Mouse (Mus musculus): ENCODE measurements around the gene Sema4d. TPM values are rescaled to one million over a fixed set of nuclear protein-coding genes. Genes with fewer than 3 reads are reported as not detected.
A peak's percentile ranks its signal among the peaks of the same experiment; 100 is the strongest.

The Sema4d gene
- polyA plus RNA-seq, 1 experiment from 2014 or later, result 13.0 TPM

- Histone ChIP-seq H3K27ac (replicated peaks) (no peak overlapping the region), H3K9me3 (no peaks in the 10 kb centered on the region), H3K27me3 (replicated peaks) (peaks cover 1% of the 10 kb centered on the region; the same call in 1 of the 2 replicates), H3K4me3 (no peak overlapping the region), H3K36me3 (no peaks in the 10 kb centered on the region), H3K4me1 (peaks cover 28% of the 10 kb centered on the region), H3K4me2 (no peak overlapping the region), H3K9ac (no peak overlapping the region)
- ATAC-seq (ENCODE audit: extremely low read depth, insufficient number of reproducible peaks, low FRiP score, low TSS enrichment), result no peak
- WGBS, result 56% methylated on average over 2 of the region's 2 CpGs
Measured at GRCm38 (mm10) chr13:51833611-51834010, 40.1 kb upstream of the Sema4d start.

DNA sequence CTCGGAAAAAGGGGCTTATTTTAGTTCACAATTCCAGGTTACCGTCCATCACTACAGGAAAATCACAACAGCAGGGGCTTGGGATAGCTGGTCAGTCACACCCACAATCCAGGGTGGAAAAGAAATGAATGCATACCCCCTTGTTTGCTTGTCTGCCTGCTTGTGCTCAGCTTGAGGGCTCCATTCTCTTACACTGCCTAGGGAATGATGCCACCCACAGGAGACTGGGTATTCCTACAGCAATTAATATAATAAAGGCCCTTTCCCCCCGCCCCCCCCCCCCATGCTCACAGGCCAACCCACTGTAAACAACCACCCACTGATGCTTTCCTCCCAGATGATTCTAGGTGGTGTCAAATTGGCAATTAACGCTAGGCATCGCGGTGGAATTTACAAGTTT lies 38.9 kb upstream of the Sema4d start:
- 86% methylated on average over 6 of the region's 6 CpGs for WGBS
- no peaks in the 10 kb centered on the region for H3K36me3 ChIP-seq
- H3K9ac ChIP-seq, result no peak overlapping the region
- H3K27ac ChIP-seq (replicated peaks), result no peak overlapping the region
- no peak for ATAC-seq (ENCODE audit: extremely low read depth, insufficient number of reproducible peaks, low FRiP score, low TSS enrichment)
- peaks cover 28% of the 10 kb centered on the region for H3K4me1 ChIP-seq
- H3K4me3 ChIP-seq, result no peak overlapping the region
- H3K27me3 ChIP-seq (replicated peaks), result no peaks in the 10 kb centered on the region
- no peaks in the 10 kb centered on the region for H3K9me3 ChIP-seq
- H3K4me2 ChIP-seq, result no peak overlapping the region

- Histone ChIP-seq H3K4me3 (no peak overlapping the region), H3K27ac (replicated peaks) (no peak overlapping the region)
- 31% methylated on average over 10 of the region's 10 CpGs for WGBS
Measured at GRCm38 (mm10) chr13:51830744-51831450, 37.4 kb upstream of the Sema4d start.

GRCm38 (mm10) chr13:51823822-51824495 lies 30.4 kb upstream of the Sema4d start:
- Histone ChIP-seq H3K27me3 (replicated peaks) (no peaks in the 10 kb centered on the region), H3K27ac (replicated peaks) (no peak overlapping the region), H3K9me3 (no peaks in the 10 kb centered on the region; the same call in 1 of the 2 replicates), H3K9ac (no peak overlapping the region), H3K4me1 (peaks cover 14% of the 10 kb centered on the region), H3K36me3 (no peaks in the 10 kb centered on the region), H3K4me2 (no peak overlapping the region), H3K4me3 (no peak overlapping the region)
- ATAC-seq (ENCODE audit: extremely low read depth, insufficient number of reproducible peaks, low FRiP score, low TSS enrichment), result no peak
- 48% methylated on average over 8 of the region's 8 CpGs for WGBS

More at GRCm38 (mm10) chr13:51830744-51831450, 37.4 kb upstream of the Sema4d start:
- Histone ChIP-seq H3K36me3 (no peaks in the 10 kb centered on the region), H3K9me3 (no peaks in the 10 kb centered on the region), H3K9ac (no peak overlapping the region), H3K4me1 (peaks cover 20% of the 10 kb centered on the region), H3K4me2 (no peak overlapping the region), H3K27me3 (replicated peaks) (no peaks in the 10 kb centered on the region)
- ATAC-seq (ENCODE audit: extremely low read depth, insufficient number of reproducible peaks, low FRiP score, low TSS enrichment), result no peak

DNA sequence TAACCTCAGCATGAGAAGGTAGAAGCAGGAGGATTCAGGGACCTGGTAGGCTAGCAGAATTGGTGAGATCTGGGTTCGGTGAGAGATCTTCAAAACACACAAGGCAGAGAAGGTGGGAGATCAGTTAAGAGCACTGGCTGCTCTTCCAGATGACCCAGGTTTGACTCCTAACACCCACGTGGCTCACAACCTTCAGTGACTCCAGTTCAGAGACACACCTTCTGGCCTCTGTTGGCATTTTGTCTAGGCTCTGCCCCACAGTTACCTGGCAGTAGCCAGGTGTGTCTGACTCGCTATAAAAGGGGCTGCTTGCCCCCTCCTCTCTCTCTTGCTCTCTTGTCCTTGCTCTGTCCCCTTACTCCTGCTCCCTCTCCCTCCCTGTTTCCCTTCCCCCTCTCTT lies 28.4 kb upstream of the Sema4d start:
- no peak overlapping the region for H3K4me2 ChIP-seq
- WGBS, result 46% methylated on average over 3 of the region's 3 CpGs
- no peak for ATAC-seq (ENCODE audit: extremely low read depth, insufficient number of reproducible peaks, low FRiP score, low TSS enrichment)
- no peaks in the 10 kb centered on the region; the same call in 1 of the 2 replicates for H3K9me3 ChIP-seq
- H3K36me3 ChIP-seq, result no peaks in the 10 kb centered on the region
- peaks cover 29% of the 10 kb centered on the region for H3K4me1 ChIP-seq
- H3K27me3 ChIP-seq (replicated peaks), result no peaks in the 10 kb centered on the region
- no peak overlapping the region for H3K27ac ChIP-seq (replicated peaks)
- no peak overlapping the region for H3K9ac ChIP-seq
- no peak overlapping the region for H3K4me3 ChIP-seq

DNA sequence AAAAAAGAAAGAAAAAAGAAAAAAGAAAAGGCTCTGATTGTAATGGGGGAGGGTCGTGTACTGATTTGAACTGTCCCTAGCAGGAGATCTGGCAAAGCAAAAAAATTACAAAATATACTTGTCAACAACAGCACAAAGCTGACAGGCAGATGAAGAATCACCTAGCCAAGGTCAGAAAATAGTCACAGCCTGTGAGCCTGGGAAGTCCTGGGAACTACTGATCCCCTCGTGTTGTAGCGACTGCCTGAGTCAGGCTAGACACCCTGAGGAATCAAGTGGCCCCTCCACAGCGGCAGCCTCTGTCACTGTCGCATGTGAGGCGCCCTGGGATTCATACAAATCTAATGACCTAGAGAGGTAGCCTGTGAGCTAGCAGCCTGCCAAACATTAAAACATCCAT lies 25.8 kb upstream of the Sema4d start:
- H3K36me3 ChIP-seq, result no peaks in the 10 kb centered on the region
- H3K27me3 ChIP-seq (replicated peaks), result no peaks in the 10 kb centered on the region
- ATAC-seq (ENCODE audit: extremely low read depth, insufficient number of reproducible peaks, low FRiP score, low TSS enrichment), result no peak
- no peak overlapping the region for H3K9ac ChIP-seq
- no peak overlapping the region for H3K4me2 ChIP-seq
- H3K4me1 ChIP-seq, result peaks cover 41% of the 10 kb centered on the region
- no peaks in the 10 kb centered on the region; the same call in 1 of the 2 replicates for H3K9me3 ChIP-seq
- WGBS, result 58% methylated on average over 6 of the region's 6 CpGs
- no peak overlapping the region for H3K27ac ChIP-seq (replicated peaks)
- no peak overlapping the region for H3K4me3 ChIP-seq

DNA sequence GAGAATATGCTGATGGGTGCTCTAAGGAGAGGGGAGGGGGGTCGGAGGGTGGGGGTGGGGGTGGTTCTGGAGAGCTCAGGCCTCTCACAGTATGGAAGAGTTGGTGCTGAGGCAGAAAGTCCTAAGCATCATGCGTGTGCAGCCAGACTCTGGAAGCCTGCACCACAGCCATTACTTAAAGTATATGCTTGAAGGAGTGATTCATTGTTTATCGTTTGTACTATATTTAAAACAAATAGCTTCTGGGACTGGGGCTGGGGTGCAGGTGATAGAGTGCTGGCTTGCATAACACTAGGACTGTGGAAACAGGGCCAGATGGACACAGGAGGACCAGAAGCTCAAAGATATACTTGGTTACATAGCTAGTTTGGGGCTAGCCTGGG lies 25.4 kb upstream of the Sema4d start:
- 64% methylated on average over 3 of the region's 3 CpGs for WGBS
- Histone ChIP-seq H3K36me3 (no peaks in the 10 kb centered on the region), H3K27me3 (replicated peaks) (no peaks in the 10 kb centered on the region), H3K9ac (no peak overlapping the region), H3K9me3 (no peaks in the 10 kb centered on the region; the same call in 1 of the 2 replicates), H3K4me2 (no peak overlapping the region), H3K4me3 (no peak overlapping the region), H3K4me1 (peaks cover 40% of the 10 kb centered on the region), H3K27ac (replicated peaks) (no peak overlapping the region)
- no peak for ATAC-seq (ENCODE audit: extremely low read depth, insufficient number of reproducible peaks, low FRiP score, low TSS enrichment)

- Histone ChIP-seq H3K27me3 (replicated peaks) (no peaks in the 10 kb centered on the region), H3K4me1 (peaks cover 45% of the 10 kb centered on the region), H3K4me2 (no peak overlapping the region), H3K9ac (no peak overlapping the region), H3K36me3 (no peaks in the 10 kb centered on the region), H3K4me3 (no peak overlapping the region), H3K9me3 (no peaks in the 10 kb centered on the region; the same call in 1 of the 2 replicates), H3K27ac (replicated peaks) (0 out of 2 replicates have a peak overlapping the region, but pooled peaks have one; percentile 12)
- ATAC-seq (ENCODE audit: extremely low read depth, insufficient number of reproducible peaks, low FRiP score, low TSS enrichment), result no peak
- 46% methylated on average over 6 of the region's 6 CpGs for WGBS
Measured at GRCm38 (mm10) chr13:51818170-51818943, 24.8 kb upstream of the Sema4d start.

DNA sequence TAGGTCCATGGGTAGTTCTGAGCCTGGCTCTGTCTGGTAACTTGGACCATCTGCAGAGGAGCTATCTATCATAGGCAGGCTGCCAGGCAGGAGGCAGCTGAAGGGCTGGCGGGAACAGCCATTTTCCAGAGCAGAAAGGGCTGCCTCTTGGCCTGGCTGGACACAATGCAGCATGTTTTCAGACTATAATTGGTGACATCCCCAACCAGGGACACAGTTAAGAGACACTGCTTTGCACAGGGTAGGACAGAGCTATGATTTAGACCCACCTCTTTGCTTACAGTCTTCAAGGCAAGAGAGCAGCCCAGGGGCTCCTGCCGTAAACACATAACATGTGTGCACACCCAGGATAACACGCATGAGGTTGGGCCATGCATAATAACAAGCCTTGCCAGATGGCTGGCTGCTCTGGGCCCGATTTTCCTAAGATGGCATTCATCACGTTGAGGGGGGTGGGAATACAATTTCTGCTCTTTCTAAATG lies 23.1 kb upstream of the Sema4d start:
- Histone ChIP-seq H3K36me3 (no peaks in the 10 kb centered on the region), H3K4me2 (no peak overlapping the region), H3K4me3 (no peak overlapping the region), H3K9ac (no peak overlapping the region), H3K27me3 (replicated peaks) (no peaks in the 10 kb centered on the region), H3K4me1 (peaks cover 47% of the 10 kb centered on the region), H3K27ac (replicated peaks) (peak overlapping the region; percentile 71), H3K9me3 (no peaks in the 10 kb centered on the region; the same call in 1 of the 2 replicates)
- peak; percentile 39 for ATAC-seq (ENCODE audit: extremely low read depth, insufficient number of reproducible peaks, low FRiP score, low TSS enrichment)
- 63% methylated on average over 5 of the region's 5 CpGs for WGBS

- 47% methylated on average over 9 of the region's 9 CpGs for WGBS
Measured at GRCm38 (mm10) chr13:51815865-51816504, 22.4 kb upstream of the Sema4d start.

GRCm38 (mm10) chr13:51814646-51815045 lies 21.1 kb upstream of the Sema4d start:
- Histone ChIP-seq H3K4me1 (peaks cover 46% of the 10 kb centered on the region), H3K27me3 (replicated peaks) (no peaks in the 10 kb centered on the region), H3K4me3 (no peak overlapping the region), H3K4me2 (no peak overlapping the region), H3K27ac (replicated peaks) (no peak overlapping the region), H3K36me3 (no peaks in the 10 kb centered on the region), H3K9me3 (no peaks in the 10 kb centered on the region), H3K9ac (no peak overlapping the region)
- no peak for ATAC-seq (ENCODE audit: extremely low read depth, insufficient number of reproducible peaks, low FRiP score, low TSS enrichment)
- WGBS, result 82% methylated on average over 6 of the region's 6 CpGs

More at GRCm38 (mm10) chr13:51815865-51816504, 22.4 kb upstream of the Sema4d start:
- Histone ChIP-seq H3K27me3 (replicated peaks) (no peaks in the 10 kb centered on the region), H3K4me2 (no peak overlapping the region), H3K9ac (no peak overlapping the region), H3K4me1 (peaks cover 47% of the 10 kb centered on the region), H3K36me3 (no peaks in the 10 kb centered on the region), H3K9me3 (no peaks in the 10 kb centered on the region; the same call in 1 of the 2 replicates), H3K27ac (replicated peaks) (peak overlapping the region; percentile 71), H3K4me3 (no peak overlapping the region)
- no peak for ATAC-seq (ENCODE audit: extremely low read depth, insufficient number of reproducible peaks, low FRiP score, low TSS enrichment)

Measured in heart, embryonic 13.5 days (tissue).